Mouse (Mus musculus): ENCODE measurements around the gene Sgms1. TPM values are rescaled to one million over a fixed set of nuclear protein-coding genes. Genes with fewer than 3 reads are reported as not detected.

Gene Sgms1
- polyA plus RNA-seq, 1 experiment: 8.5 TPM

DNA sequence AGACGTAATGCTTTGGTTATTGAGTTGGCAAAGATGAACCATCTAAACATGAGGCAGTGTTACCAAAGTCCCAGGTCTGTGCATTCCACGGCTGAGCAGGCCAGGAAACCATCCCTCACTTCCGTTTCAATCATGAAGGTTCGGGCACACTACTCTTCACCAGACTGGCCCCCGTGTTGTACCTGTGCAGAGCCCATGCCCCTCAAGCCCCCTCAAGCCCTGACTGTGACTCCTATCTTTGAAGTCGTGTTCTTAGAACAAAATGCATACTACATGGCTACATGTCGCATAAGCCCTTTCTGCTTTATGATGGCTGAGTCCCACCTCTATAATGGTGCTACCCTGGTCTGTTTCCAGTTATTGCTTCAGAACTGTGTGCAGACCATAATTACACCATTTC lies 217.5 kb downstream of the Sgms1 start:
- H3K4me2 ChIP-seq (ENCODE audit: low read depth): no peak overlapping the region
- H3K79me2 ChIP-seq (ENCODE audit: control insufficient read depth, insufficient read depth): peaks cover 15% of the 10 kb centered on the region
- no peaks in the 10 kb centered on the region for H3K36me3 ChIP-seq (ENCODE audit: control insufficient read depth, insufficient read depth)
- no peaks in the 10 kb centered on the region for H3K27me3 ChIP-seq (ENCODE audit: control insufficient read depth, insufficient read depth, insufficient read length)
- TF ChIP-seq TCF3 (IDR thresholded peaks at IDR 0.05; ENCODE audit: insufficient read length, low read depth): no peak
- no peak for TF ChIP-seq MYOG (IDR thresholded peaks at IDR 0.05; ENCODE audit: control insufficient read depth in 1 of 3, insufficient read depth in 1 of 3, insufficient read length in 2 of 3, low read depth in 2 of 3)
- no peak for TF ChIP-seq POLR2AphosphoS2 (IDR thresholded peaks at IDR 0.05; ENCODE audit: insufficient read length, low read depth)
- no peak for TF ChIP-seq TCF12 (IDR thresholded peaks at IDR 0.05; ENCODE audit: insufficient read depth, poor library complexity, severe bottlenecking)
- no peak for TF ChIP-seq REST (IDR thresholded peaks at IDR 0.05; ENCODE audit: insufficient read depth, insufficient read length)
- no peak for TF ChIP-seq MYOD1 (IDR thresholded peaks at IDR 0.05; ENCODE audit: control insufficient read depth in 1 of 3, insufficient read length in 2 of 3, low read depth in 2 of 3)
- no peak for TF ChIP-seq SRF (IDR thresholded peaks at IDR 0.05; ENCODE audit: control insufficient read depth, insufficient read length, low read depth)
- no peak overlapping the region for H3ac ChIP-seq (ENCODE audit: control insufficient read depth, insufficient read length)
- no peak overlapping the region for H3K4me3 ChIP-seq

DNA sequence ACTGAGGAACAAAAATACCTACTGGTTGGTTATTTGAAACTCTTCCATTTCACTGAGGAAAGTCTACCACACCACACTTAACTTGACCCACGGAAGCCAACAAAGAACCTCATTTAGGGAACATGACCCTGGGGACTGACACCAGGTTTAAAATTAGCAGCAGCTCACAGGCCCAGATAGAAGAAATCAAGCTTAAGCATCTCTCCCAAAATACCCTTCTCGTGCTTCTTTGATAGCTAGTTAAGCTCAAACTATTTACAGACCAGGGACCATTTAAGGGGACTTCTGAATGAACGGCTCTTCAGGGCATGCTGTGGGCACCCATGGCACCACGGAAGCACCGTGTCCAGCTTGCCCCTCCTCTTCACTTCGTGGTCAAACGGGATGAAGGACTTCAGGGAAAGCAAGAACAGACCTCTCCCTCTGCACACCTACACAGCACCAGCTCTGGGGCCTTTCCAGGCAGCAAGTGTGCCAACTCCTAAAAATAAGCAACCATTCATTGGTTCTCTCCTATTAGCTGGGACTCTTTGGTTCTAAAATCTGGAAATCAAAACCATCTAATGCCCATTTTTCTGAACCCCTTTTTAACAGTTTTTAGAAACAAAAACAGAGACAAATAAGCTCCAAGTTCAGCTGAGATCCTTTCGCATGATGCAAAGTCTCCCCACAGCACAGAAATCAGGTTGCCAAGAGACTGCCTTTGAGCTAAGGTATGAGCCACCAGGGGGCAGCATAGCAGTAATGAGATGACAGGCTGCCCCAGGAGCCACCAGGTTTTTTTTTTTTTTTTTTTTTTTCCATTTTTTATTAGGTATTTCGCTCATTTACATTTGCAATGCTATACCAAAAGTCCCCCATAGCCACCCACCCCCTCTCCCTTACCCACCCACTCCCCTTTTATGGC lies 219.6 kb downstream of the Sgms1 start:
- TF ChIP-seq CEBPB (IDR thresholded peaks at IDR 0.05; ENCODE audit: insufficient read depth, poor library complexity, severe bottlenecking) (peak; percentile 75), E2F4 (IDR thresholded peaks at IDR 0.05; ENCODE audit: insufficient read depth) (no peak)
- no peaks in the 10 kb centered on the region for H3K27me3 ChIP-seq (ENCODE audit: control insufficient read depth, insufficient read depth, insufficient read length)
- H3K79me2 ChIP-seq (ENCODE audit: control insufficient read depth, insufficient read depth): peaks cover 22% of the 10 kb centered on the region
- H3K4me2 ChIP-seq (ENCODE audit: low read depth): peak overlapping the region; percentile 39
- H3K4me3 ChIP-seq: no peak overlapping the region
- no peaks in the 10 kb centered on the region for H3K36me3 ChIP-seq (ENCODE audit: control insufficient read depth, insufficient read depth)
- no peak overlapping the region for H3ac ChIP-seq (ENCODE audit: control insufficient read depth, insufficient read length)

DNA sequence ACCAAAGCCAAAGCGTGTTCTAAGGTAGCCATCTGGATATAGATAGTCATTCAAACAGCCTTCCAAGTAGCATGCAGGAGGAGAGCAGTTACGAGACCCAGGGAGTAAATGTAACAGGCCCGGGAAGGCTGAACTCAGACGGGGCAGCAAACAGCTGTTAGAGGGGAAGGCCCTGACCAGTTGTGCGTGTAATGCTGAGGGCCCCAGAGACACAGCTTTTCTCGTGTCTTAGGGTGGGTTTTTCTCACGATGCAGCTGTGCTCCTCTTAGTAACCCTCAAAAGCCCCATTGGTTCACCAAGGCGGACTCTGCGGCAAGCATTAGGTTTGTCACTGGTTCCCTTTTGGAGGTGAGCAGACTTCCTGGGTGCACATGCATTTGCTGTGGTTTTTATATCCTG lies 221.5 kb downstream of the Sgms1 start:
- no peaks in the 10 kb centered on the region for H3K27me3 ChIP-seq (ENCODE audit: control insufficient read depth, insufficient read depth, insufficient read length)
- peaks cover 22% of the 10 kb centered on the region for H3K79me2 ChIP-seq (ENCODE audit: control insufficient read depth, insufficient read depth)
- H3K4me3 ChIP-seq: no peak overlapping the region
- TF ChIP-seq TCF3 (IDR thresholded peaks at IDR 0.05; ENCODE audit: insufficient read length, low read depth) (no peak), MYOG (IDR thresholded peaks at IDR 0.05; ENCODE audit: control insufficient read depth in 1 of 3, insufficient read depth in 1 of 3, insufficient read length in 2 of 3, low read depth in 2 of 3) (peak in 1 of 3 experiments; percentile 11)
- no peak overlapping the region for H3ac ChIP-seq (ENCODE audit: control insufficient read depth, insufficient read length)
- no peaks in the 10 kb centered on the region for H3K36me3 ChIP-seq (ENCODE audit: control insufficient read depth, insufficient read depth)
- H3K4me2 ChIP-seq (ENCODE audit: low read depth): no peak overlapping the region

DNA sequence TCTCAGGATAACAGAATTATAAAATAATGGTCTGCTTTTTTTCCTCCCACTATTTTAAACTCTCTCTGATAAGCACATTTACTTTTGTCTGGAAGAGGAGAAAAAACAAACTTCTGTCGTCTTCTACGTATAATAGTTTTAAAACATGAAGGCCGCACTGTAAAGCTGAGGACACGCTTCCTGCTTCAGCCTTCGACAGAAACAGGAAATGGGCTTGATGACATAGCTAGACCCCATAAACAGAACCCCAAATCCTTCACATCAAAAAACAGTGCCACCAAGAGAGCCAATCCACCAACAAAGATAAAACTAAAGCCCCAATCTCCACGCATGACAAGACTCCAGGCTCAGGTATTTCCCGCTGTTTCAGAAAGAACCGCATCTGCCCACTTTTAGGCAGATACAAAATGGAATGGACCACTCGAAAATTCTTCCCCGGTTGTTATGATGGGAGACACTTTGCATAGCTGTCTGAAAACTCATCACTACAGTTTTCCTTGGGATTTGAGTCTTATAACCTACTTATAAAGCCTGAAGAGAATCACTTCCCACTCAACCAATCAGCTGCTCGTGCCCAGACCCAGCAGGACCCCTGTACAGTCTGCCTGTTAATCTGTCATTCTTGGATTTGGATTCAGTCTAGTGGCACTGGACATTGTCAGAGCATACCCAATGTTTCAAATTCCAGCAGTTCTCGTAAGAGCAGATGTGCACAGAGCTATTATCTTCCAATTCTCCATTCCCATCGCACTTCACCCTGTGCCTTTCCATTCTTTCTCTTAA lies 222.5 kb downstream of the Sgms1 start:
- TF ChIP-seq USF1 (IDR thresholded peaks at IDR 0.05; ENCODE audit: low read depth): no peak
- no peak for TF ChIP-seq SRF (IDR thresholded peaks at IDR 0.05; ENCODE audit: control insufficient read depth, insufficient read length, low read depth)
- no peak for TF ChIP-seq TCF3 (IDR thresholded peaks at IDR 0.05; ENCODE audit: insufficient read length, low read depth)
- no peak for TF ChIP-seq POLR2A (IDR thresholded peaks at IDR 0.05; ENCODE audit: insufficient read length, low read depth)
- TF ChIP-seq MAX (IDR thresholded peaks at IDR 0.05; ENCODE audit: low read depth): no peak
- no peak for TF ChIP-seq MYOD1 (IDR thresholded peaks at IDR 0.05; ENCODE audit: control insufficient read depth in 1 of 3, insufficient read length in 2 of 3, low read depth in 2 of 3)
- no peak for TF ChIP-seq REST (IDR thresholded peaks at IDR 0.05; ENCODE audit: insufficient read depth, insufficient read length)
- no peak for TF ChIP-seq MYOG (IDR thresholded peaks at IDR 0.05; ENCODE audit: control insufficient read depth in 1 of 3, insufficient read depth in 1 of 3, insufficient read length in 2 of 3, low read depth in 2 of 3)
- TF ChIP-seq TCF12 (IDR thresholded peaks at IDR 0.05; ENCODE audit: insufficient read depth, poor library complexity, severe bottlenecking): no peak
- no peak for TF ChIP-seq POLR2AphosphoS2 (IDR thresholded peaks at IDR 0.05; ENCODE audit: insufficient read length, low read depth)
- no peak for TF ChIP-seq CEBPB (IDR thresholded peaks at IDR 0.05; ENCODE audit: insufficient read depth, poor library complexity, severe bottlenecking)
- Histone ChIP-seq H3K79me2 (ENCODE audit: control insufficient read depth, insufficient read depth) (peaks cover 22% of the 10 kb centered on the region), H3K27me3 (ENCODE audit: control insufficient read depth, insufficient read depth, insufficient read length) (no peaks in the 10 kb centered on the region), H3K4me2 (ENCODE audit: low read depth) (no peak overlapping the region), H3K4me3 (no peak overlapping the region), H3ac (ENCODE audit: control insufficient read depth, insufficient read length) (no peak overlapping the region), H3K36me3 (ENCODE audit: control insufficient read depth, insufficient read depth) (no peaks in the 10 kb centered on the region)

DNA sequence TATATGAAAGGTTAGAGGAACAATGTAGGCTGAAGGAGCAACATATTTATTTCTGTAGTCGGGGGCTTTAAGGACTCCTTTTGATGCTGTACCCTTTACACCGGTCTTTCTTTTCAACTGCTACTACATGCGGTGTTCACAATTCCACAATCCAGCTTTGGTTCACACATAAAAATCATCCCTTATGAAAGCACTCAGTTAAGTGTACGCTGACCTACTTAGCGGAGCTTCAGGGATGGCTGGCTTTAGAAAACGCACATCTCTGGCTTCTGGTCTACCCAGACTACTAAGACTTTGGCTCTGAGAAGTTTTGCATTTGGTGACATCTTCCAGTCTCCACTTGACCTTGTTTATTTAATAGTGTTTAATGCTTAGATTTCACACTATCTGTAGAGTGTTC lies 223.8 kb downstream of the Sgms1 start:
- no peak for TF ChIP-seq MYOD1 (IDR thresholded peaks at IDR 0.05; ENCODE audit: control insufficient read depth in 1 of 3, insufficient read length in 2 of 3, low read depth in 2 of 3)
- TF ChIP-seq CEBPB (IDR thresholded peaks at IDR 0.05; ENCODE audit: insufficient read depth, poor library complexity, severe bottlenecking): no peak
- no peak for TF ChIP-seq POLR2A (IDR thresholded peaks at IDR 0.05; ENCODE audit: insufficient read length, low read depth)
- no peak for TF ChIP-seq MAX (IDR thresholded peaks at IDR 0.05; ENCODE audit: low read depth)
- TF ChIP-seq USF1 (IDR thresholded peaks at IDR 0.05; ENCODE audit: low read depth): no peak
- no peak for TF ChIP-seq REST (IDR thresholded peaks at IDR 0.05; ENCODE audit: insufficient read depth, insufficient read length)
- TF ChIP-seq POLR2AphosphoS2 (IDR thresholded peaks at IDR 0.05; ENCODE audit: insufficient read length, low read depth): no peak
- no peak for TF ChIP-seq MYOG (IDR thresholded peaks at IDR 0.05; ENCODE audit: control insufficient read depth in 1 of 3, insufficient read depth in 1 of 3, insufficient read length in 2 of 3, low read depth in 2 of 3)
- TF ChIP-seq SRF (IDR thresholded peaks at IDR 0.05; ENCODE audit: control insufficient read depth, insufficient read length, low read depth): no peak
- no peak for TF ChIP-seq TCF3 (IDR thresholded peaks at IDR 0.05; ENCODE audit: insufficient read length, low read depth)
- no peak for TF ChIP-seq TCF12 (IDR thresholded peaks at IDR 0.05; ENCODE audit: insufficient read depth, poor library complexity, severe bottlenecking)
- TF ChIP-seq E2F4 (IDR thresholded peaks at IDR 0.05; ENCODE audit: insufficient read depth): no peak
- no peaks in the 10 kb centered on the region for H3K27me3 ChIP-seq (ENCODE audit: control insufficient read depth, insufficient read depth, insufficient read length)
- H3K79me2 ChIP-seq (ENCODE audit: control insufficient read depth, insufficient read depth): peaks cover 22% of the 10 kb centered on the region
- no peak overlapping the region for H3K4me2 ChIP-seq (ENCODE audit: low read depth)
- H3K4me3 ChIP-seq: no peak overlapping the region
- no peak overlapping the region for H3ac ChIP-seq (ENCODE audit: control insufficient read depth, insufficient read length)
- H3K36me3 ChIP-seq (ENCODE audit: control insufficient read depth, insufficient read depth): no peaks in the 10 kb centered on the region

Measured in myocyte (in vitro differentiated cells).